Mouse (Mus musculus) heart, postnatal 14 days (tissue): Measurements from ENCODE around the gene Nphs1. TPM values are rescaled to one million over a fixed set of nuclear protein-coding genes. Genes with fewer than 3 reads are reported as not detected.

Experiments
- DNase-seq, 2 experiments: peaks; one replicate each; pipeline ENCODE4 v3.0.0; 2021 to 2022
- intact Hi-C: fragments of 180-260 bp; cut with DNase I; formaldehyde crosslinking; loops from one replicate; pipeline ENCODE4 v1.15.1; 2025
- total RNA-seq, 2 experiments: library from RNA; stranded (reverse); gene quantifications; 2 replicates each; pipeline ENCODE4 v1.2.3; 2021

Nphs1 gene
- total RNA-seq, 2 experiments from 2014 or later: not detected

DNA sequence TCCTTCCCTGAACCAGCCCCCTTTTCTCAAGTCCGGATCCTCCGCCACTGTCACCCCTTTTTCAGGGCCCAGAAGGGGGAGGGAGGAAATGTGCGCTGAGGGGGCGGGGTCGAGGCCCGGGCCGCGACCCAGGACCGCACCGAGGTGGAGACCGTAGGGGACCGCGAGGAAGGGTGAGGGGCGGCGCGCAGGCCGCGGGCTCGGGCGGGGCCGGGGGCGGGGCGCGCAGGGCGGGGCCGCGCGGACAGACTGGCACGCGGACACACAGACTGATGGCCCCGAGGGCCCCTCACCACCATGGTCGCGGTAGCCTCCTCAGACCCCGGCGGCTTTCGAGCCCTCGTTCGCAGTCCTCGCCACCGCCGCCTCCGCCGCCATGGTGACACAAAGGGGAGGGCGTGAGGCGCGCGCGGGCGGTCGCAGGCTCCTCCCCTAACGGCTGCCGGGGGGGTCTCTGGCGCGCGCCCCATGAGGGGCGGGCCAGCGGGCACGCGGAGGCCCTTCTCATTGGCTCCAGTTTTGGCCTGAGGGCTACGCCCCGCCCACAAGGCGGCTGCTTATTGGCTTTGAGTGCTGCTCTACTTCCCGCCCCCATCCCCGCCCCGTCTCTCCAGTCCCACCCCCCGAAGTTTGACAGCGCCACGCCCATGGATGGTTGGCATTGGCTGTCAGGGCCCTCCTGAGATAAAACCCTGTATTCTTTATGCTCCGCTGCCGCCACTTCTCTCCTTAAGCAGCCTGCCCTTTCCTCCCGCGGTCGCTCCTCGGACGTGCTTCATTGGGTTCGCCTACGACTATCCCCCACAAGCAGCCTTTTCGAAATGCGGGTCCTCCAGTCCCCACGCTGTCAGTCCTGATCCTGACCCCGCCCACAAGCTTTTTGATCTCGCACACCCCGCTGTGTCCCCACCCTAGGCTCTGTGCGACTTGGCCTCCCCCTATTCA lies 76.8 kb downstream of the Nphs1 start, which contains the start of gene Arhgap33:
Gene Arhgap33 (minus strand): TSS at position 428 of the 945 bp plus-strand sequence.
- peak; percentile 96 to 97 for DNase-seq
- intact Hi-C loops: no loop called here

Other genes with a start within 250 kb of the Nphs1 start
- 10 to 100 TPM; 52.8 to 55.5 TPM for gene Polr2i, start 226.4 kb upstream of the Nphs1 start, total RNA-seq
- 10 to 100 TPM; 47.4 to 60.8 TPM for gene Tbcb, start 226.0 kb upstream of the Nphs1 start, total RNA-seq
- not detected for gene Ovol3, start 222.6 kb upstream of the Nphs1 start, total RNA-seq
- under 1 TPM; 0.22 to 0.43 TPM for gene Thap8, start 178.2 kb upstream of the Nphs1 start, total RNA-seq
- 1 to 10 TPM; 2.7 to 2.9 TPM for gene Wdr62, start 177.9 kb upstream of the Nphs1 start, total RNA-seq
- 10 to 100 TPM in 1 of 2 experiments, 1 to 10 TPM in 1; 7.0 to 14.1 TPM for gene Clip3, start 166.6 kb upstream of the Nphs1 start, total RNA-seq
- gene Alkbh6, start 149.6 kb upstream of the Nphs1 start, total RNA-seq: 10 to 100 TPM; 22.0 to 23.0 TPM
- 1 to 10 TPM; 1.4 to 1.8 TPM for gene Syne4, start 143.5 kb upstream of the Nphs1 start, total RNA-seq
- under 1 TPM; 0.85 to 0.88 TPM for gene E130208F15Rik, start 136.6 kb upstream of the Nphs1 start, total RNA-seq
- gene Sdhaf1, start 134.4 kb upstream of the Nphs1 start, total RNA-seq: 10 to 100 TPM; 12.1 to 12.8 TPM
- 1 to 10 TPM in 1 of 2 experiments, under 1 TPM in 1; 0.83 to 1.2 TPM for gene Lrfn3, start 95.5 kb upstream of the Nphs1 start, total RNA-seq
- gene Tyrobp, start 44.6 kb upstream of the Nphs1 start, total RNA-seq: 10 to 100 TPM; 18.6 to 19.9 TPM
- 1 to 10 TPM; 1.2 to 1.3 TPM for gene Hcst, start 38.5 kb upstream of the Nphs1 start, total RNA-seq
- gene Nfkbid, start 36.6 kb upstream of the Nphs1 start, total RNA-seq: under 1 TPM; 0.67 to 0.71 TPM
- gene Aplp1, start 12.8 kb upstream of the Nphs1 start, total RNA-seq: 1 to 10 TPM; 4.0 to 4.4 TPM
- not detected for gene Kirrel2, start 625 bp upstream of the Nphs1 start, total RNA-seq
- gene Prodh2, start 35.3 kb downstream of the Nphs1 start, total RNA-seq: not detected
- 1 to 10 TPM; 2.7 to 3.2 TPM for gene Arhgap33, start 76.7 kb downstream of the Nphs1 start, total RNA-seq
- gene Hspb6, start 93.9 kb downstream of the Nphs1 start, total RNA-seq: 100 to 1,000 TPM; 425 to 488 TPM
- gene Proser3, start 94.0 kb downstream of the Nphs1 start, total RNA-seq: 1 to 10 TPM; 4.6 to 5.3 TPM
- gene Lin37, start 101.5 kb downstream of the Nphs1 start, total RNA-seq: 10 to 100 TPM; 14.4 to 16.4 TPM
- 10 to 100 TPM; 63.8 to 65.6 TPM for gene U2af1l4, start 105.0 kb downstream of the Nphs1 start, total RNA-seq
- gene Gm49396, start 105.0 kb downstream of the Nphs1 start, total RNA-seq: 1 to 10 TPM; 1.9 to 2.4 TPM
- gene Psenen, start 105.3 kb downstream of the Nphs1 start, total RNA-seq: 10 to 100 TPM; 66.3 to 67.3 TPM
- 1 to 10 TPM; 1.9 to 2.5 TPM for gene Igflr1, start 107.1 kb downstream of the Nphs1 start, total RNA-seq
- 10 to 100 TPM; 22.6 to 26.9 TPM for gene Kmt2b, start 130.4 kb downstream of the Nphs1 start, total RNA-seq
- gene Zbtb32, start 140.6 kb downstream of the Nphs1 start, total RNA-seq: not detected
- gene Upk1a, start 154.5 kb downstream of the Nphs1 start, total RNA-seq: under 1 TPM; 0.34 to 0.38 TPM
- 1,000 to 10,000 TPM; 4,389 to 4,822 TPM for gene Cox6b1, start 167.8 kb downstream of the Nphs1 start, total RNA-seq
- gene Etv2, start 177.5 kb downstream of the Nphs1 start, total RNA-seq: not detected
- 10 to 100 TPM; 49.1 to 53.1 TPM for gene Rbm42, start 192.0 kb downstream of the Nphs1 start, total RNA-seq
- 1 to 10 TPM; 4.7 to 4.8 TPM for gene Haus5, start 206.7 kb downstream of the Nphs1 start, total RNA-seq
- gene Pmis2, start 213.3 kb downstream of the Nphs1 start, total RNA-seq: under 1 TPM in 1 of 2 experiments, not detected in 1; 0.43 TPM
- not detected for gene 2200002J24Rik, start 240.6 kb downstream of the Nphs1 start, total RNA-seq